8 mouse cellular contexts compared by ENCODE assay signal in the genomic region with DNA sequence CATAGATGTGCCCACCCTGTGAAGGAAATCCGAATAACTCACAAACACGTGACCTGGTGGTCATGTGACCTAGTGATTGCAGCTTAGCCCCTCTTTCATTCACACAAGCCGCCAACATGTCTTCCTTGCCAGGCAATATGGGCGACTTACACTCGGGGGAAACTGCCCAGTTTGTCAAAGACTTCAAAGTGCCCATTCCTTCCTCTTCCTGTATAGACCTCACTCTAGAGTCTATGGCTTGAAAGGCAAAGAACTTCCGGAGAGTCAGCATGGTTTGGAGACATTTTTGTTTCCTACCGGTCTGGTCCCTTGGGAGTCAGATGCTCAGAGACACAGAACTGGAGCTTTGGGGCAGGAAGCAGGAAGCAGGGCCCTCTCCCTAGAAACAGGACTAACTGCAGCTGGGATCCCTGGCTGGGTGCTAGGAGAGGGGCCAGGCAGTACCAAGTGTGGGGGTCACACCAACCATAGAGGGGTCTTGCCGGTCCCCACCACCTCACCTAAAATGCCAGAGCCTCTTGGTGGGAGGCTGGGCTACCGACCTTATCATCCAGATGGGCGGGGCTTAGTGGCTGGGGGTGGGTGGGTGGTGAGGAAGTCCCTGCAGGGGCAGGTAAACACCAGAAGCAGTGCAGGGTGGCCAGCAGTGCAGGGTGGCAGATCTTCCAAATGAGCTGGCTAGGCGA. TPM values are rescaled to one million over a fixed set of nuclear protein-coding genes. Genes with fewer than 3 reads are reported as not detected.
DNase-seq lines count a peak whose midpoint lies in the region; TF ChIP-seq lines count a peak whose summit lies in the region.

No protein-coding gene starts in this region.

- DNase-seq in Muller cell, postnatal 12 days (ENCODE audit: inconsistent ontology term), result peak; percentile 40
- DNase-seq in heart, adult 8-10 months (ENCODE audit: low spot score), result peak; percentile 81
- DNase-seq in kidney, adult 18-20 months, result peak; percentile 31
- DNase-seq in ovary, postnatal 14 days (ENCODE audit: low spot score), result no peak
- no peak for DNase-seq in cerebellum, postnatal 25 days
- no peak for DNase-seq in retina, embryonic 14.5 days (ENCODE audit: low spot score)

- H3K79me3 ChIP-seq in C2C12 (ENCODE audit: low read depth), result peaks cover 5% of the 10 kb centered on the region

- peak overlapping the region; percentile 84 for H3ac ChIP-seq in C2C12 (ENCODE audit: control insufficient read depth, insufficient read length, low read depth)

- H3K36me3 ChIP-seq in C2C12 (ENCODE audit: control insufficient read depth, insufficient read depth), result peaks cover 4% of the 10 kb centered on the region
- H3K36me3 ChIP-seq in macrophage (ENCODE audit: inconsistent target), result no peaks in the 10 kb centered on the region

- H3K4me3 ChIP-seq in C2C12 (ENCODE audit: insufficient read depth, poor library complexity, severe bottlenecking) (peak overlapping the region; percentile 53), macrophage (ENCODE audit: inconsistent target) (peak overlapping the region; percentile 16)

- H3K79me2 ChIP-seq in C2C12 (ENCODE audit: control insufficient read depth, insufficient read depth), result peaks cover 19% of the 10 kb centered on the region
- no peaks in the 10 kb centered on the region for H3K79me2 ChIP-seq in macrophage (ENCODE audit: inconsistent target)

- TF ChIP-seq CTCF in C2C12 (IDR thresholded peaks at IDR 0.05; ENCODE audit: control insufficient read depth, insufficient read depth, insufficient read length), result no peak

- WGBS in macrophage (ENCODE audit: missing documents), result 23% methylated on average over 11 of the region's 11 CpGs

- H3K27ac ChIP-seq in macrophage, result peak overlapping the region; percentile 7; the same call in 1 of the 2 replicates

- H3K27me3 ChIP-seq in C2C12 (ENCODE audit: control insufficient read depth, insufficient read depth, insufficient read length), result peaks cover 5% of the 10 kb centered on the region

TF ChIP-seq in C2C12, 6 proteins besides CTCF, POLR2A, EP300 and RAD21:
- no peak for TF ChIP-seq MYOG (IDR thresholded peaks at IDR 0.05; ENCODE audit: control insufficient read depth, extremely low read depth, insufficient read length)
- TF ChIP-seq MYOD1 (IDR thresholded peaks at IDR 0.05; ENCODE audit: control insufficient read depth, insufficient read length, low read depth), result no peak
- no peak for TF ChIP-seq FOSL1 (IDR thresholded peaks at IDR 0.05; ENCODE audit: insufficient read depth, low read length, poor library complexity, severe bottlenecking)
- TF ChIP-seq USF1 (IDR thresholded peaks at IDR 0.05; ENCODE audit: low read depth), result peak; percentile 93
- no peak for TF ChIP-seq CEBPB (IDR thresholded peaks at IDR 0.05; ENCODE audit: low read depth)

RNA-seq across cellular contexts. Expression of a gene that starts 2.3 kb away (rescaled TPM):
- polyA plus RNA-seq in C2C12 (2012; fragmentation: generic; extraction: Trizol) (17.5 TPM), macrophage (2018) (2.9 to 6.5 TPM (median 3.7 TPM) in 3 replicates)
- total RNA-seq in heart, adult 8-10 months (2022), result 10 to 100 TPM in 1 of 4 experiments, 1 to 10 TPM in 3; 8.2 to 12.6 (median 9.5) TPM
- total RNA-seq in macrophage (2018; cell fraction: chromatin; rRNA removed), result 1 to 10 TPM in 11 of 26 experiments, under 1 TPM in 12, not detected in 3; 0.38 to 6.8 (median 0.99) TPM
- 1 to 10 TPM; 2.4 to 6.5 (median 4.2) TPM for total RNA-seq in macrophage (2018; cell fraction: cytosol; rRNA removed)
- total RNA-seq in macrophage (2018; cell fraction: nucleus; rRNA removed), result 1 to 10 TPM; 1.3 to 5.2 (median 2.9) TPM

RNA-seq across cellular contexts. Expression of a gene that starts 15.6 kb away (rescaled TPM):
- polyA plus RNA-seq in C2C12 (2012; fragmentation: generic; extraction: Trizol) (not detected), macrophage (2018) (not detected in 3 replicates)
- not detected for total RNA-seq in heart, adult 8-10 months (2022)
- total RNA-seq in macrophage (2018; cell fraction: chromatin; rRNA removed), result not detected
- not detected for total RNA-seq in macrophage (2018; cell fraction: cytosol; rRNA removed)
- total RNA-seq in macrophage (2018; cell fraction: nucleus; rRNA removed), result not detected

RNA-seq across cellular contexts. Expression of a gene that starts 33.8 kb away (rescaled TPM):
- 0.01 TPM for polyA plus RNA-seq in C2C12 (2012; fragmentation: generic; extraction: Trizol)
- under 1 TPM; 0.13 to 0.57 (median 0.34) TPM for total RNA-seq in heart, adult 8-10 months (2022)
- not detected for total RNA-seq in macrophage (2018; cell fraction: chromatin; rRNA removed)
- under 1 TPM in 13 of 26 experiments, not detected in 13; 0.04 to 0.27 (median 0.07) TPM for total RNA-seq in macrophage (2018; cell fraction: cytosol; rRNA removed)
- under 1 TPM in 2 of 26 experiments, not detected in 24; 0.21 to 0.36 TPM for total RNA-seq in macrophage (2018; cell fraction: nucleus; rRNA removed)
- polyA plus RNA-seq in macrophage (2018), result 0.12 to 0.16 TPM in 2 of 3 replicates, not detected in the other

RNA-seq across cellular contexts. Expression of a gene that starts 43.7 kb away (rescaled TPM):
- not detected for polyA plus RNA-seq in C2C12 (2012; fragmentation: generic; extraction: Trizol)
- total RNA-seq in heart, adult 8-10 months (2022), result 1 to 10 TPM; 1.2 to 7.6 (median 2.7) TPM
- 100 to 1,000 TPM in 15 of 26 experiments, 10 to 100 TPM in 11; 32.8 to 268 (median 126) TPM for total RNA-seq in macrophage (2018; cell fraction: chromatin; rRNA removed)
- 100 to 1,000 TPM; 202 to 920 (median 428) TPM for total RNA-seq in macrophage (2018; cell fraction: cytosol; rRNA removed)
- total RNA-seq in macrophage (2018; cell fraction: nucleus; rRNA removed), result 100 to 1,000 TPM in 18 of 26 experiments, 10 to 100 TPM in 8; 52.1 to 327 (median 189) TPM
- polyA plus RNA-seq in macrophage (2018), result 169 to 717 TPM (median 258 TPM) in 3 replicates

Comparison
In these comparisons a context has a peak if more than half of its experiments do, and no peak if none do; other contexts are left out.
1. DNase-seq: peak in Muller cell, postnatal 12 days (single experiment), heart, adult 8-10 months (single experiment) and kidney, adult 18-20 months (single experiment); none in ovary, postnatal 14 days (single experiment), cerebellum, postnatal 25 days (0 of 2) and retina, embryonic 14.5 days (single experiment).